Mouse (Mus musculus) CD4-positive, CD25-positive, alpha-beta regulatory T cell, adult 4 months (primary cell): Measurements from ENCODE around the gene Trim71. TPM values are rescaled to one million over a fixed set of nuclear protein-coding genes. Genes with fewer than 3 reads are reported as not detected.

ENCODE experiments used
- ATAC-seq: one replicate; pipeline ENCODE4 v1.8.0; 2017
- polyA plus RNA-seq, 2 experiments: library from polyadenylated mRNA; unstranded; fragments of 100-300 nt; shearing (Covaris generic); gene quantifications; one replicate each; pipeline ENCODE4 v1.2.1; 2017

Gene Trim71
- polyA plus RNA-seq, 2 experiments from 2014 or later, result not detected

DNA sequence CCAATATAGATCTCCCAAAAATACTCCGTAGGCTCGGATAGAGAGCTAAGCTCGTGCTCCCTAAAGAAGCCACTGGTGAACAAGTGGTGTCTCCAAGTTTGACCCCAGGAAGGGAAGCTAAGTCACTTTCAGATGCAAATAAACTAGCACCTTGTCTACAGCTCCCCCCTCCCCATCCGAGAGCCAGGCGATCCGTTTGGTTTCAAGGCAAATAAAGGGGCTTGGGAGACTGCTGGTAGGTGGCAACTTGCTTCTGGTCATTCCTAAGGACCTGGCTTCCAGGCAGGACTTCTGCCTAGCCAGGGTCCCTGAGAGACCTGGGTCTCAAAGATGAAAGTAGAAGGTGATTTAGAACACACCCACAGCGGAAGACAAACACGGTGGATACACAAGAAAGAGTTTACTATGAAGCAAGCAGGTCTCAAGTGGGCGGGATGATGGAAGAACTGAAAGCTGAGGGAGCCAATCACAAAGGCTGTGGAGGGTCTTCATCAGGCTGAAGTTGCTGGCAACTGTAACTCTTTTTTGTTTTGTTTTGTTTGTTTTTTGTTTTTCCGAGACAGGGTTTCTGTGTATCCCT lies 7.8 kb downstream of the Trim71 start:
- no peak for ATAC-seq

DNA sequence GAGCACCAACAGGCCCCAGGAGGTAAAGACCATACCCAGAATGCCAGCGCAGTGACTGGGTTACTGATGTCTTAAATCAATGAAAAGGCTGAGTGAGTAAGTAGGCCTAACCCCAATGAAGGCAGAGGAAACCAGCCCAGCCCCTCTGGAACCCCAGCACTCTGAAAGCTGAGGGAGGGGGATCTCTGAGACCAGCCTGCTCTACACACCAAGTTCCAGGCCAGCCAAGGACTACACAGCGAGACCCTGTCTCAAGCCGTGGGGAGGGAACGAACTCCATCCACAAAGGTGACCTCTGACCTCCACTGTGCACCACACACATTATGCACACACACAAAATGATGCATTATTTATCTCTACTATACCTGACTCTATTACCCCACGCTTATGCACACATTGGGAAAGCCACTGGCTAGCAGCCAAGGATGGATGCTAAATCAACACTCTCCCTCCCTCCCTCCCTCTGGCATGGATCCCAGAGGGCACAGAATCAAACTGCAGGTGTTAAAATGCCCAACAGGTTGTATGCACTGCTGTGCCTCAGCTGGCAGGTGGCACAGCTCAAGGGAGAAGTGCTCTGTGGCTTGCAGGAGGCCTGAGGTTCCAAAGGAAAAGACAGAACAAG lies 9.7 kb downstream of the Trim71 start:
- no peak for ATAC-seq

DNA sequence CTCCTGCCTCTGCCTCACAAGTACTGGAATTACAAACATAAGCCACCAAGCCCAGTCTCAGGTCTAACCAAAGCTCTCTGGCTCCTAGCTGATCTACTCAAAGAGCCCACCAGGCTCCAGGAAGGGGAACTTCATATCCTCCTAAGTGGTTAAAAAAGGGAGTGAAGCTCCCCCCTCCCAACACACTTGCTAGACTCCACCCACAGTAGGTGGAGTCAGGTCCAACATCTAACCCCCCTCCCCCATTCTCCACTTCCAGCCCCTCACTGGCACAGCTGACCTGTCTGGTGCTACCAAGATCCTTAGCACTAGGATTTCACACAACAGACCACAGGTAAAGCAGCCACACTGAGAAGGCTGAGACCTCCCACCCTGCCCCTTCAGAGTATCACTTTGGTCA lies 10.3 kb downstream of the Trim71 start:
- no peak for ATAC-seq

DNA sequence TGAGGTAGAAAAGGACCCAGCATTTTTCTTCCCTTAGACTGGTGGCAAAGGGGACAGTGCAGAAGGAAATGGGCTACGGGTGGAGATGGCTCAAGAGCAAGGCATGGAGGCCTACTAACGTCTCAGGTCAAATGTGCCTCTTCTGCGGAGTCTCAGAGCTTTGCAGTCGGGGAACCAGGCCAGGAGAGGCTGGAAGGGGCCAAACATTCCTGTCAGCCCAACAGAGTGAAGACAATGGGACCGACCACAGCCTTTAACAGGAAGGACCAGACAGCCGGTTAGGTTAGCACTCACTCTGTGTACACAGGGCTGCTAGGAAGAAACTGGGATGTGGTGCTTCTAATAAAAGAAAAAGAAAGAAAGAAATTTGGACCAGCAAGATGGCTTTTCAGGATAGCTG lies 14.1 kb downstream of the Trim71 start:
- ATAC-seq, result no peak

DNA sequence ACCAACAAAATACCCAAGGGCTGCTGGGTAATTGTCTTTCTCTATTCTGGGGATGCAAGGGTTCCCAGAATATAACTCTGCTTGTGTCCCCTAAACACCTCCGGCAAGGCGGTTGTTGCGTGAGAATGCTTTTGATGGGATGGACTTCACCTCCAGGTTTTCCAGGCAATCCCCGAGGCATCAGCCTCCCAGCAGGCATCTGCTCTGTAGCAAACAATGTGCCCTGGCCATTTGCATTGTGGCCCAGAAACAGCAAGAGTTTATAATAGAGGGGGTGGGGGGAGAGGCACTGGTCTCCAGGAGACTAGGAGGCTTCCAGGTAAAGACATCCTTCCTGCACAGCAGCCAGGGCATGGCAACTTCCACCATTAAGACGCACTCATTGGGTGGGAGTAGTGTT lies 15.1 kb downstream of the Trim71 start:
- no peak for ATAC-seq

DNA sequence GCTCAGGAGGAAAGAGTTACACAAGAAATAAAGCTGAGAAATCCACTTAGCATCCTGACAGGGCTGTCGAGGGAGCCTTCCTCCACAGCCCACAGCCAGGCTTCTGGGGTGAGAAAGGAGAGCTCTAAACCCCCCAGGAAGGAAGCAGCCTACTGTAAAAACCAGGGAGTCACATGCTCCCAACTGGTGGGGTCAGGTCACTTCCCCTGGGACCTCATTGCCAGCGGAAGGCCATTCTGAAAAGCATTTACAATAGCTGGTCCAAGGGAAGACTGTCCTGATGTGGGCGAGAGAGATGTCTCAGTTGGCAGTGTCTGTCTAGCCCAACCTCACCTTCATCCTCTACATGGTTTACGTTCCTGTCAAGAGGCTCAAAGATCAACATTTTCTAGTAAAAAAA lies 15.7 kb downstream of the Trim71 start:
- ATAC-seq, result no peak

DNA sequence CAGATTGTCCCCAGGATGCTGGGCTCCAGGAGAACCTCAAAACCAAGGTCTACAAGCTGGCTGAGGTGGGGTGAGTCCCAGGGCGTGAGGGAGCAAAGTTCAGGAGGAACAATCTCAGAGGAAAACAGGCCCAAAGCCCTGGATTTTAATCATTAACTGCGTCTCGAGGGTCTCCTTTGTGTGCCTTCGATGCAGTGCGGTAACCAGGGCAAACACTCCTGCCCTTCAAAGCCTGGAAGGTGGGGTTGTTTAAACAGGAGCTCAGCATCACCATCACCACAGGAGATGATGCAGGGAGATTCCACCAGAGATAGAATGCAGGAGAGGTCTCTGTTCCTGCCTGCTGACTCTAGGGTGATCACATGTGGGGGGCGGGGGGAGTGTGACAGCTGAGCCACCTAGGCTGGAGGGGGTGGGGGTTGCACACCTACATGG lies 16.5 kb downstream of the Trim71 start:
- no peak for ATAC-seq

DNA sequence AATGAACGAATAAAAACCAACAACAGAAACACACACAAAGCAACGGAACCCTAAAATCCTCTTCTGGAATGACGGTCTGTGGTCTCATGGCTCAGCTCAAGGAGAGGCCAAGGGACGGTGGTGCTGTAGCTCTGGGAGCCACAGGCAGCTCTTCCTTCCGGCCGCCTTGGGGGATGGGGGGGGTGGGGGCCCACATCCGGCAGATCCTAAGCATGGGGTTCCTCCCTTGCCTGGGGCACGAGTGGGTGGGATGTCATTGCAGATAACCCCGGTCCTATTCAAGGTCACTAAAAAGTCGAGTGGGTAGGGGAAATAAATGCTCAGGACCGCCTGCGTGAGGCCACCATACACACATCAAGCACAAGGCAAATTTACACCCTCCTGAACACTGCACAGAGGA lies 17.4 kb downstream of the Trim71 start:
- ATAC-seq, result peak; percentile 89

DNA sequence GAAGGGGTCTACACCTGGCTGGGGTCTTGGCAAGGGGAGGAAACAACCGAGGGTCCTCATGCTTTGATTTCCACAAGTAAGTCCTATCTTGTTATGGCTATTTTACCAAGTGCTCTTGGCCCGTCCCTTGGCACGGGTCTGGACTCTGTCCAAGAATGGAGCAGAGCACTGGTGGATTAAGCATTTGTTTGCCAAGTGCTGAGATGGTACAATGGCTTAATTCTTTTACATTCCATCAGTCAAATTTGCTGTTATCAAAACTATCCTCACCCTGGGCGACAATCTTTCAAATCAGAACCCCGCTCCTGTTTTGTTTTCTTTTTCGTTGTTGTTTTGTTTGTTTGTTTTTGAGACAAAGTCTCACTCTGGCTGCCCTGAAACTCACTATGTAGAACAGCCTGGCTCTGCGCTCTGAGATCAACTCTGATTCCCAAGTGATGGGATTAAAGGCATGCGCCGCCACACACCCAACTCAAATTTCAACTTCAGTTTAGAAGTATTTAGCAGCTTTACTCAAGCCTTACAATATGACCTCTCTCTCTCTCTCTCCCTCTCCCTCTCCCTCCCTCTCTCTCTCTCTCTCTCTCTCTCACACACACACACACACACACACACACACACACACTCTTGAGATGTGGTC lies 19.3 kb downstream of the Trim71 start:
- ATAC-seq, result no peak

DNA sequence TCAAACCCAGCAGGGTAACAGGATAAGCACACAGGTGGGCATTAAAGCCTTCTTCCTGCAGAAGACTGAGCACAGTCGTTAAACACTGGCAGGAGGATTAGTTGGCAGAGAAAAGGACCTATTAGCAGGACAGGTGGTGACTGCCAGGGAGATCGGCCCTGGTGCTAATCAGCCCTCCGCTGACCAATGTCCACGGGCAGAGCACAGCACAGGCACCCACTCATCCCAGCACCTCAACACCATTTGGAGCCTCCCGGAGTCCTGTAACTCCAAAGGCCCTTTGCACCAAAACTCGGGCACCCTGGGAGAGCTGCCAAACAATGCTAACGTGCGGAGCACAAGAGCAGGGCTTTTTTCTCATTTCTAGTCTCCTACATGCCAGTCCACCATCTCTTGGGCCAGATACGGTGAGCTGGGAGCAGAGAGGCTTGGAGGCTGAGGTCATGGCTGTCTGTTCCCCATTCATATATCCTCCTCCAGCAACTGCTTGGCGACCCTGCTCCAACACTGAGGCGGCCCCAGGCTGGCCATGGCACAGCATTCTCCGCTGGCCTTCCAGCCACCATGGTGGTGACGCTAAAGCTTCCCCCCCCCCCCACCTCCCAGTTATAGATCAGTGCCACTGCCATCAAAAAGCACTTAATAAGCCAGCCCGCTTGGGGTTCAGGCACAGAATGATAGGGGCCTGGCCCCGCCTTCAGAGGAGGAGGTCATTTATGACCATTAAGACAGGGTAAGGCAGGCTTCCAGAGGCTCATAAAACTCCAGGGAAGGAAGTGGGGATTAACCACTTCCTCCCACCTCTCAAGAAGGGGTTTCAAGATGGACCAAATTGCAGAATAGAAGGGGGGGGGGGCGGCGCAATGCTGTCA lies 20.1 kb downstream of the Trim71 start:
- no peak for ATAC-seq

DNA sequence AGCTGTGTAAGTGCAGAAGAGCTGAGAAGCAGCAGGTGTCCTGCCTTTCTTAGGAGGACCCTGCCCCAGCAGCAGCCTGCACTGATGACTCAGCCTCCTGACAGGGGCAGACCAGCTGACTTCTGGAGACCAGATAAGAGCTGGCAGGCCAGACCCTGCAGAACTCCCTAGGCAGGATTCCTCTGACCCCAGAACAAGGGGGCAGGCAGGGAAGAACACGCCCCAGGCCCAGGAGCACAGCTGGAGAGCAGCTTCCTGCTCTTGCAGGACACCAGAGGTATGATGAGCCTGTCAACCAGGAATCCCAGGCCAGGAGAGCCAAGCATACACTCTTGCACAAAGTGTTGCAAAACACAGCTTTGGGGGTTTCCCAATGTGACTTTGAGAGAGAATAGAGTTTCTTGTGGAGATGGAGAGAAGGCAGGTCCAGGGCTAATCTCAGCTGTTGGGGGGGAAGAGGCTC lies 22.9 kb downstream of the Trim71 start:
- ATAC-seq, result no peak

DNA sequence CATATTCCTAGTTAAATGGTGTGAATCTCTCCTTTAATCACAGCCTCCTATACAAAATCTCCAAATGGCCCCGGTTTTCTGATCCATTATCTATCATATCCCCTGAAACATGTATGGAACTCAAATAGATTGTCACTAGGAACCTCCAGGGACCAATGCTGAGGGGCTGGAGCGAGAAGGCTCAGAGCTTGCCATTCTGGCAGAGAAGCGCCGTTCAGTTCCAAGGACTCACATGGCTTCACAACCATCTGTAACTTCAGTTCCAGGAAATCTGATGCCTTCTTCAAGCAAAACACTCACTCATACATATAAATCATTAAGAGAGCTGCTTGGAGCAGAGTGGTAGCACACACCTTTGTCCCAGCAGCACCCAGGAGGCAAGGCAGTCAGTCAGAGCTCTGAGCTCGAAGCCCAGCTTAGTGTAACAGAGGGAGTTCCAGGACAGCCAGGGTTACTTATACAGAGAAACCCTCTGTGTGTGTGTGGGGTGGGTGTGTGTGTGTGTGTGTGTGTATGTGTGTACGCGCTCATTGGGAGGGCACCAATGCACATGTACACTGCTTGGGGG lies 25.1 kb downstream of the Trim71 start:
- ATAC-seq, result no peak

DNA sequence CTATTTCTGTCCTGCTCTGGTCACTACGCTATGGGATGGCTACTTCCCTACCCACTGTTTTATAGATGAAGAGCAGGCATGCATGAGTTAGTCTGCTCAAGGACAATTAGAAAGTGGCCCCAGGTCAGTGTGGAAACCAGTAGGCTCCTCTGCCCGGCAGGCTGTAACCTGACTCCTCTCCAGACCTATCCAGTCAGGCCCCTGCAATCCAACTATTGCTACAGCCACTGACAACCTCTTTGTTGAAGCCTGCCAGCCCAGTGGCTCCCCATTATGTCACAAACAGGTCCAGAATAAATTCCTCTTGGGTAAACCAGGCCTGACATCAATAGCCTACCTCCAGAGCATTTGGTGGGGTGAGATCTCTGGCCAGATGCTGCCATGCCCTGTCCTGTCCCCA lies 27.5 kb downstream of the Trim71 start:
- no peak for ATAC-seq

DNA sequence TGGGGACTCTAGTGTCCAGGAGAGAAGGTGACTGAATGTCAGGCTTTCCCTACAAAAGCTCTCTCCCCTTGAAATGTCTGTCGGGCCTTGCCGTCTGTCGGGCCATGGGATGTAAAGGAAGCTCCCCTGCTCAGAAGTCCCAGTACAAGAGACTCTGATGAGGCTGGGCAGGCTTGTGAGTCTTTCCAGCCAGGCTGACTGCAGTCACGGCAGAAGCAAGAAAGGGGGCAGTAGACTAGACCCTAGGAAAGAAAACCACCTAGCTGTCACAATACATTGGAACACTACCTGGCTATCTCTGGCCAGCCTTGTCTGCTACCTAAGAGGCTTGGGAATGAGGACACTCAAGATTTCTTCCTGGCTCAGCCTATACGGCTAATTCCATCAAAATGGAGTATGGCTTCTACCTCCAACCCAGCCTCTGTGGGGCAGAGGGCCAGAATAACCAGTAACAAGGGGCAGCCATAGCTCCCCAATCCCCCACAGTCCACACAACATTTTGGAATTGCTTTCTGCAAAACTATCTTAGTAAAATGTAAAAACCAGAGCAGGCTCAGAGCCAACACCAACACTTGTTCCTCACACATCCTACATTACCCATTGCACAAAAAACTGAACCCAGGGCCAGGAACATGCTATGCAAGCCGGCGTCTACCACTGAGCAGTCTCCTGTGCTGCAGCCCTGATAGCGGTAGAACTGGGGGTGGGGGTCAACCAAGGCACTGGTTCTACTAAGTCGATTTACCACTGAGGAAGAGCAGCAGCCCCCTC lies 29.2 kb downstream of the Trim71 start:
- ATAC-seq, result no peak

DNA sequence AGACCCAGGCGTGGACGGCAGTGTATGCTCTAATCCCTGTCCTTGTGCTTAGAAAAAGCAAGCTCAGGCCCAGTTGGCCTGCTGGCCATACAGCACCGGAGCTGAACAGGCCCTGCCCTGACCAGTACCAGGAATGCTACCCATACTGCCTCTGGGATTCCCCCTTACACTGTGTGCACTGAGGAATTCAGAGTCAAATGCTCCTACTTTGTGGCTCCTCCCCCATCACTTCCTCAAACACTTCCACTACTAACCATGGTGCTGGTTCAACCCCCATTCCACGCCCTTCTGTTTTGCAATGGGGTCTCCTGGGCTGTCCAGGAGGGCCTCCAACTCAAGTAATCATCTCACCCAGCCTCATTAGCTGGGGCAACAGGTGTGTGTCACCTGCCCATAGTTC lies 30.3 kb downstream of the Trim71 start:
- ATAC-seq, result no peak

DNA sequence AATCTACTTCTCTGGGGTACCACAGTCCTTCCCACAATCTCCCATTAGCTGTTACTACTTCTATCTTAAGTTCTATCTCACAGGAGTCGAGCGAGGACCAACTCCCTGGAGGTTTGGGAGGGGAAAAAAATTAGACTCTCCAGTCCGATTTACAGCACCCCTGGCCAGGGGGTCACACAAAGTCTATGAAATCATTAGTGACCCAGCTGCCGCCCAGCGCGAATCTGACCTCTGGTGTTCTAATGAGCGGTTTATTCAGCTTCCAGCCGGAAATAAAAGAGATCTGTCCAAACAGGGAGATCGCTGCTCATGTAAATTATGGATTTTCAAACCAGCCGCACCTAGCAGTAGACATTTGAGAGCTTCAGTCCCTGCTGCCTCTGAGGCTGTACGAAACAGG lies 32.9 kb downstream of the Trim71 start:
- ATAC-seq, result no peak

DNA sequence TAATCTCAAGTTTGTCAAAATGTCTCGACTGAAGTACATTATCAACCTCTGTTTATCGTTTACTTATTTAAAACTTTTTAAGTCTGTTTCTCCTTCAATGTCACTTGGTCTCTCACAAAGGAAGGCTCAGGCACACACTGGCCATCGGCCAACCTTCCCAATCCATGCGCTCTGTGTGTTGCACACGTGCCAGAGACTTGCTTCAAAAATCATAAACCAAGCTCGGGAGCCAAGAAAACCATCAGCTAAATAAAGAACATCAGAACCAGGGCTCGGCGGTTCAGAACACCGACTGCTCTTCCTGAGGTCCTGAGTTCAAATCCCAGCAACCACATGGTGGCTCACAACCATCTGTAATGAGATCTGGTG lies 35.5 kb downstream of the Trim71 start:
- ATAC-seq, result no peak

DNA sequence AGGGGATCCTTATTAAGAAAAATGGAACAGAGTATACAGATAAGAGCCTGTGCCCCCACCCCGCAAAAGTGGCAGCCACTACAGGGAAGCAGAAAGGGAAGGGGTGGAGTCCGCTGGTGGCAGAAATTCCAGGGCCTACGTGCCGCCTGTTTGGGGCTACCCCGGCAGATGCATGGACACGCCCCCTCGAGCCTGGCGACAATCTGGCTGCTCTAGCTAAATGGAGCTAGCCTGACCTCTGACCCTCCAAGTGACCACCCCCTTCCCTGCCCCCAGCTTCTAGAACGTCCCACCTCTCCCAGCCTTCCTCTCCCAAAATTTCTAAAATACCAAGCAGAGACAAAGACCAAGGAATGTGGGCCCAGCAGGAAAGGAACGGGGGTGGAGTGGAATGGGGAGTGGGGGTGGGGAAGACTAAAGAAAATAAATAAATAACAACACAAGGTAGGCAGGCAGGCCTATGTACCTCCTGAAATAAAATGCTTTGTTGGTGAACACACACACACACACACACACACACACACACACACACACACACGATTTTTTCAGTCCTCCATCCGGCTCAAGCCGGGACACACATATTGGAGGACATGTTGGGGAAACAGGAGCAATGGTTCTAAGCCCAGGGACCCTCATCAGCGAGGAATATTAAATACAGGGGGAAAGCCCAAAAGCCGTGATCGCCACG lies 36.0 kb downstream of the Trim71 start:
- ATAC-seq, result no peak

DNA sequence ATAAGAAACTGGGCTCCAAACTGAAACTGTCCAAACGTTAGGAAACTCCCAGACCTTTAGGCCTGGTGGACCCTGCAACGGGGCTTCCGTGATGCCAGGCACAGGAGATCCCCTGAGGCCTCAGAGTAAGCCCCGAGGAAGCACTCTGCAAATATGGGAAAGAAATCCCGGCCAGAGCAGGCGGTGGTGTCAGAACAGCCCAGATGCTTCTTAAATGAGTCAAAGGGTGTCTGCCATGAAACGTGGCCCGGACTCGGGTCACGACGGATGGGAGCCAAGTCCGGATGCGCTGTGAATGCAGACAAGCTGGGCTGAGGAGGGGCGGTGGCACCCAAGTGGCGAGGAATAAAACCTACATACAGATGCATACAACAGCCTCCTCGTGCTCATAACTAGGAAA lies 37.1 kb downstream of the Trim71 start:
- peak; percentile 96 for ATAC-seq

DNA sequence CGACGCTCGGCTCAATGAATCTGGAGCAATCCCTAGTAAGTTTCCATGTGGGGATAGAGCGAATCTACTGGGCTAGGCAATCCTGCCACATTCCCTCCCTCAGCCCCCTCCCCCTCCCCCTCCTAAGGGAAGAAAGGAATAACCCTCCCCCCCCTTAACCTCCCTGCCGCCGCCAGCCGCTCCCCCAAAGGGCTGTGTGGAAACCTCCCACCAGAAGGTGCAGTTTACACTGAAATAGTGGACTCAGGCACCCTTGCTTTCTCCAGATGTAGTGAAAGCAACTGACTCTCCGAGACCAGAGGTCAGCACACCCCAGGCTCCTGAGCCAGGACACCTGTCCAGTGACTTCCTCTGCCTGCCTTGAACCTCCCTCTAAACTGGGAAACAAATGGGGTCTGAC lies 37.6 kb downstream of the Trim71 start:
- no peak for ATAC-seq

DNA sequence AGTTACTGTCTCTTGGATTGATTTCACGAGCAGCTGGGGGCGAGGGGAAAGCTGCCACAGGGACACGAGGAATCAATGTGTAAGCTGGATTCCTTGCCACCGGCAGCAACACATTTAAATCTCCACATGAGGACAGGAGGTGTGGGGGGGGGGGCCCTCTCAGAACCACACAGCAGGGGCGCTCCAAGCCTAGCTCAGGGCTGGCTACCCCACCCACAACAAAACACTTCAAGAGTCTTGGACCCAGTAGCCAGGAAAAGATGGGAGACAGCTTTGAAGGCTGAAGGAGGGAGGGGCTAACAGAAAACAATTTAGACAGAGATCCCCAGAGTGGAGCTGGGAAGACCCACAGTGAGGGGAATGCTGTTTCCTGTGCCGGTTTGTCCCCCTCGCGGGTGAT lies 38.3 kb downstream of the Trim71 start:
- ATAC-seq, result no peak
